Mouse (Mus musculus) ES-Bruce4 (cell line): ENCODE measurements around the gene Nradd.

ENCODE experiments used
- CTCF ChIP-seq: IDR thresholded peaks from one replicate; pipeline ENCODE4 v1.8.1; 2011; ENCODE audit warnings: low read depth, low read length
- EP300 ChIP-seq: IDR thresholded peaks from 2 replicates; pipeline ENCODE4 v1.6.1; 2011; ENCODE audit warnings: low read depth, low read length; ENCODE audit not compliant: insufficient read depth

DNA sequence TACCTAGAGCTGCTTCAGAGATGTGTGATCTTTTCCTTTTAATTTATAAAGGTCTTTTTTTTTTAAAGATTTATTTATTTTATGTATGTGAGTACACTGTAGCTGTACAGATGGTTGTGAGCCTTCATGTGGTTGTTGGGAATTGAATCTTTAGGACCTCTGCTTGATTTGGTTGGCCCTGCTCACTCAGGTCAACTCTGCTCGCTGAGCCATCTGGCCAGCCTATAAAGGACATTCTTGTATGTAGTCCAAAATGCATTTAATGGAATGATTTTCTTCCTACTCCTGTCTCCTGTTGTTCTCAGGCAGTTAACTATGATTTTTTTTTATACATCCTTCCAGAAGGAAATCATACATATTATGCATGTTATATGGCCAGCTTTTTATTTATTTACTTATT is 40.7 kb downstream of the Nradd start:
- TF ChIP-seq CTCF (no peak), EP300 (no peak)
